Mouse (Mus musculus) mouse embryonic stem cell (cell line): Measurements from ENCODE around the gene Chst8.

Experiments used
- in situ Hi-C, 2 experiments: fragments of 300-500 bp; cut with MboI; formaldehyde crosslinking; loops; 1 replicate in 1 of 2; 3 replicates in 1 of 2; pipeline ENCODE4 v1.14.3; 2019 to 2020; ENCODE audit warnings: low sequenced_read_pairs in 2 of 2, low pct_unique_long_range_greater_than_20kb in 1 of 2, mixed read lengths in 1 of 2; ENCODE audit not compliant: unreplicated experiment in 1 of 2

The Chst8 gene

DNA sequence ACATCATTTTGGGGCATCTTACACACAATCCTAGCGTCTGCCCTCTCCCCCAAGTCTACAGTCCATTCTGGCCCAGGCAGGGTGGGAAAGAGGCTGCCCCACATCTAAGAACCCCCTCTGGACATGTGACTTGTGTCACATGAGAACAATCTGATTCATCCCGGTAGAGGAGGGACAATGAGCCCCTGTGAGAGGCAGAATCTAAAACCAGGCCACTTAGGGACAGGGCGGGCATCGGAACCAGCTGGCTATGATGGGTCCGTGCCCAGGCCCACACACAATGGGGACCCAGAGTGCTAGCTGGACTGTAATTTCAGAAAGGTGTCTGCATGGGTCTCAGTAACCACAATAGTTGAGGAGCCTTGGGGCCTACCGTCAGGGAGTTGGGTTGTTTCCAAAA is 78.2 kb downstream of the Chst8 start:
- in situ Hi-C loops = no loop called here

DNA sequence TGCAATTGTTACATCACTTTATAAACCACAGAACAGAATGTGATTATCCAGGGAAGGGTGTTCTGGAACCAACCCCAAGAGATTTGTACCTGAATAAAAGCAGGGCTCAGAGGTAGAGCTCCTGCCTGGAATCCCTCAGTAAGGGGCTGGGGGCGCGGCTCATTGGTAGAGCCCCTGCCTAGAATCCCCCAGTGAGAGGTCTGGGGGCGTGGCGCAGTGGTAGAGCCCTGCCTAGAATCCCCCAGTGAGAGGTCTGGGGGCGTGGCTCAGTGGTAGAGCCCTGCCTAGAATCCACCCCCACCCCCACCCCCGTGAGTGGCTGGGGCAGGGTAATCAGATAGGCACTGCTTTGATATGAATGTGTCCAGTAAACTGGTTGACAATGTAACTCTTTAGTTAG is 83.6 kb downstream of the Chst8 start:
- in situ Hi-C loops = no loop called here

DNA sequence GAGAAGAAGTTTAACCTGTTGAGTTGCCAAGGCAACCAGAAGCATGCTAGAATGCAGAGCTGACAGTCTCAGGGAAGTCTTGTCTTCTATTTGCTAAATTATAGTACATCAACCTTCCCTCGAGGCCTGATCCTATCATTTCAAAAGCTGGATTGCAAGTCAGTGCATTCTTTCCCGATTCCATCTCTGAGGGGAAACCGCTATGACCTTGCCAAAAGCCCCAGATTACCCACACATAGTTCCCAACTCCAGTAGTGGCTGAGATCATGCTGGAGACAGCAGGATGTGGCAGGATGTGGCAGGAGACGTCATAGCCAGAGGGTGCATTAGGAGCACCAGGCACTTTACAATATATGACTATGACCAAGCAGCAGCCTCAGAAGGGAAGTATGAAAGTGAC is 87.3 kb downstream of the Chst8 start:
- in situ Hi-C loops = no loop called here

GRCm38 (mm10) chr7:34722551-34723230 is 89.8 kb downstream of the Chst8 start:
- in situ Hi-C loops = loop anchor here in 1 of 2 experiments (5.0 kb wide), 1 partner anchor 45 kb away; no protein-coding TSS in a partner anchor

DNA sequence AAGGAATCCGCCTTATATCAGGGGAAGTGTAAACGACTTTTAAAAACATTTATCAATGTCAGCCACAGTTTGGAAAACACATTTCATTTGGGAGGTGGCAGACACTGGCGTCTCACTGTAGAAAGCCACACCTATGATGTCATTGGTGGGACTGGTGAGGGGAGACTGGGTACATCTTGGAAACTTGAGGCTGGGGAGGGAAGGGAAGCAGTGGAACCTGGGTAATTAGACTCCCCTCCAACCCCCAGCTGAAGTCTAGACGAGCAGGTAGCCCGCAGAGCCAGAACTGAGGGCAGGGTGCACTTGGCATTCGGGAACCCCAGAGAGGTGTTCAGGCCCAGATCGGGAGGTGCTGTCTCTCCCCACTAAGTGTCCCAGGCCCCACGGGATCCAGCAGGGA is 90.4 kb downstream of the Chst8 start:
- in situ Hi-C loops = loop anchor here in 1 of 2 experiments (5.0 kb wide), 1 partner anchor 45 kb away; no protein-coding TSS in a partner anchor

GRCm38 (mm10) chr7:34721650-34722048 is 90.9 kb downstream of the Chst8 start:
- in situ Hi-C loops = loop anchor here in 1 of 2 experiments (5.0 kb wide), 1 partner anchor 44 kb away; no protein-coding TSS in a partner anchor

DNA sequence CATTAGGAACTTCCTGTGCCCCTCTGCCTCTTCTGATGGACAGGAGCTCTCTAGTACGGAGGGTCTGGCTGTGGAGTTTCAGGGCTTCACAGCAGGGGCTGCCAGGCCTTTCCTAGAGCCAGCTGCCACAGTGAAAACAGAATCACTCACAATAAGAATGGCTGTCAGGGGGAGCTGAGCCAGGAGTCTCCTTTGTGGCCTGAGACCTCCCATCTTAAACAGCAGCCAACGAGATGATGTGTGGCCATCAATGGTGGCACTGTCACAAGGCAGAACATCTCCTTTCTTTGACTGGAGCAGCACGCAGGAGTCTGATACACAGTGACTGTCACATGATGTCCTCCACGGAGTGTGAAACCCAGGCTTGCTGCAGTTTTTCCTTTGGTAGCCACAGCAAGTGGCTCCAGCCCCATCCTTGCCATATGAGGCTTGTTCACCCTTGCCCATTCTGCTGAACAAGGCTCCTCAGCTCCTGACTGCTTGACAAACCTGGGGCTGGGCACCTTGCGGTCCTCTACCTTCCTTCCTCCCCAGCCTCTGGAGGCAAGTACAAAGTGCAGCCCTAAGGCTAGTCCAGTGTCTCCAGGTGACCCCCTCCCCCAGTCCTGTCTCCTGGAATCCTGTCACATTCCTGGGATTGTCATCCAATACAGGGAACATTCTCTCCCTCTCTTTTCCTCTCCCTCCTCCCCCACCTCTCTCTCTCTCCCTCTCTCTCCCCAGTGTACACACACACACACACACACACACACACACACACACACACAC is 91.4 kb downstream of the Chst8 start:
- in situ Hi-C loops = loop anchor here in 1 of 2 experiments (5.0 kb wide), 1 partner anchor 44 kb away; no protein-coding TSS in a partner anchor

DNA sequence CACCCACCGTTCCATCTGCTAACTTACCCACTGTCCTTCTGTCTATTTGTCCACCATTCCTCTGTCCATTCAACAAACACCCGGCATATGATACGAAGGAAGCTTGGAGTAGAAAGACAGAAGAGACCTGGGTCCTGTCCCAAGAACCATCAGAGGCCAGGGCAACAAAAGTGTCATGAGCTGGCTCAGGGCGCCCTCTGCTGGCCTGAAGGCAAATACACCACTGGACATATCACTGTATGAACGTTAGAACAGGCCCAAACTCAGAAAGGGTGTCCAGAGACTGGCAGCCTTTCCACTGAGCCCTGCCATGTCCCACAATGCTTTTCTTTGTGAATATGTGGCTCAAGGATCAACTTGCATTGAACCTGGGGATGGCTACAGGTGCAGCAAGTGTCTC is 92.9 kb downstream of the Chst8 start:
- in situ Hi-C loops = no loop called here

DNA sequence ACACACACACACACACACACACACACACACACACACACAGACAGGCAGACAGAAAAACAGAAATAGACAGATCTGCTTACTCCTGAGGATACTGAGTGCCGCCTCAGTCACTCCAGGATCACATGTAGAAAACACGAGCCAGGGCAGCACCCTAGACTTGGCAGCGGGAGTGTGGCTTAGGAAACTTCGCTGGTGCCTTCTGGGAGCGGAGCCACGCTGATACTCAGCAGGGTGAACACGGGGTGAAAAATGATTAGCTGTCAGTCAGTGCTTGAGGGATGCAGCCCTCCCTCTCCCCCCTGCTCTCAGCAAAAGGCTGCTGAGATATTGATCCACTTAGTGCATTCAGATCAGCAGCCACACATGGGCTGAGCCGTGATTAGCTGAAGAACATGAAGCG is 93.9 kb downstream of the Chst8 start:
- in situ Hi-C loops = no loop called here

DNA sequence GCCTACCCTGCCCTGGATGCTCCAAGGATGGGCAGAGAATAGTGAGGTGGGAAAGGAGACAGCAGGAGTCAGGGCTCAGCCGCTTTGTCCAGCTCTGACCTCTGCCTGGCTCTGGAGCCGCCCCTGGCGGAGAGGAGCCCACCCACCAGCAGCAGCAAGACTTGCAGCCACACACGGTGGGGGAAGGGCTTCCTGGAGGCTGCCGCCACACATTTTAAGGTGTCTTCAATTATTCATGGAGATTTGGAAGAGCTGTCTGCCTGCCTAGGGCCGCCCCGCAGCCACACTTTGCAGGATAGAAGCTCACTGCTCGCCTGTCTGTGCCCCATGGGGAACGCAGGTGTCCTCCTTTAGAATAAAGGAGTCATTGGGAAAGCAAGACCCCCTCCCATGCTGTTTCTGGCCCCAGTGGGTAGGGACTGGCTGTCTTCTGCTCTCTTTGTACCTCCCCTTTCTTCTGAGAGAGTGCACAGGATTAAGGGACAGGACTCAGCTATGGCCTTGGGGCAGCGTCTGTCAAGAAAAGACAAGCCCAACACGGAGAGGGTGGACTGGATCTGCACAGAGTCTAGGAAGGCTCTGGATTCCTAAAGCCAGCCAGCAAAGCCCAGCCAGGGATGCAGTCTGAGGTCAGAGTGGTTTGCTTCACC is 95.2 kb downstream of the Chst8 start:
- in situ Hi-C loops = no loop called here

- in situ Hi-C loops = no loop called here
Observed at GRCm38 (mm10) chr7:34714848-34715460, 97.6 kb downstream of the Chst8 start.

GRCm38 (mm10) chr7:34709111-34709510 is 103.4 kb downstream of the Chst8 start:
- in situ Hi-C loops = no loop called here

GRCm38 (mm10) chr7:34704401-34704800 is 108.1 kb downstream of the Chst8 start:
- in situ Hi-C loops = no loop called here

DNA sequence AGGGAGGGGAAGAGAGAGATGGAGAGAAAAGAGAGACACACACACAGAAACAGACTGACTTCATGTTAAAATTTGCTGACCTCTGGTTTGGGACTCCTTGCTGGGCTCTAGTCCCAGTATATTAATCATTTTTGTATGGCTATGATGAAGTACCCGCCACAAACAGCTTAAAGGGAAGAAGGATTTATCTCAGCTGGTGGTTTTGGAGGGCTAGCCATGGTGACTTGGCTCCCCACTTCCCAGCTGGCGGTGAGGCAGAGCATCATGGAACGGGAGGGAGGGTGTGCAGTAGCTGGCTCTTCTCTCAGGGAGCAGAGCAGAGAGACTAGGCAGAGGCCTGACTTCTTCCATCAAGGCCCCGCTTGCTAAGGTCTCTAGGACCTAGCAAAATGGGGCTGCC is 109.1 kb downstream of the Chst8 start:
- in situ Hi-C loops = no loop called here

DNA sequence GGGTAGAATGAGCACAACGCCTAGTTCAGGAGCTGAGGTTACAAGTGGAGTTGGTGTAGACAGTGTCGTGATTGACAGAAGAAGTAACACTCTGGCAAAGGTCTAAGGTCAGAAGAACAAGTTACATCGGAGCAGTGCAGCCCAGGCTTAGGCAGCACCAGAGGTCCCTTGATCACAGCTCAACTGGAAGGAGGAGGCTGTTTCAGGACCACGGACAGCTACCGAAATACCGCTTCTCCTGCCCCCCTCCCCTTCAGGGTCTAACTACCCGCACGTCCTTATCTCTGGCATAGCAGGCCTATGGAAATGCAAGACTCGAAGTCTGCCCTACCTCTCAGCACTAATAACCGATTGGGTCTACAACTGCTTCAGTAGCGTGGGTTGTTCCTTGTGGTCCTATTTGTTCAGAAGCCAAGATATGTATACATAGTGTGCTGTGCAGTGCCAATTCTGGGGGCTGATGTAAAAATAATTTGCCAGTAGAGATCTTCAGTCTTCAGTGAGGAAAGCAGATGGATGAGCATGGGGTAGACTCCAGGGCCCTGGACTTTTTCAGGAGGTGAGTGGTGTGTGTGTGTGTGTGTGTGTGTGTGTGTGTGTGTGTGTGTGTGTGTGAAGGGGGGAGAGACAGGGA is 109.7 kb downstream of the Chst8 start:
- in situ Hi-C loops = no loop called here

GRCm38 (mm10) chr7:34699888-34700287 is 112.6 kb downstream of the Chst8 start:
- in situ Hi-C loops = no loop called here

- in situ Hi-C loops = no loop called here
Observed at GRCm38 (mm10) chr7:34698221-34698620, 114.3 kb downstream of the Chst8 start.

GRCm38 (mm10) chr7:34696086-34696485 is 116.4 kb downstream of the Chst8 start:
- in situ Hi-C loops = no loop called here
